Mouse (Mus musculus): ENCODE measurements around the gene Serp2. TPM values are rescaled to one million over a fixed set of nuclear protein-coding genes. Genes with fewer than 3 reads are reported as not detected.

The Serp2 gene
- polyA plus RNA-seq, 1 experiment from 2014 or later, result 25.2 TPM

DNA sequence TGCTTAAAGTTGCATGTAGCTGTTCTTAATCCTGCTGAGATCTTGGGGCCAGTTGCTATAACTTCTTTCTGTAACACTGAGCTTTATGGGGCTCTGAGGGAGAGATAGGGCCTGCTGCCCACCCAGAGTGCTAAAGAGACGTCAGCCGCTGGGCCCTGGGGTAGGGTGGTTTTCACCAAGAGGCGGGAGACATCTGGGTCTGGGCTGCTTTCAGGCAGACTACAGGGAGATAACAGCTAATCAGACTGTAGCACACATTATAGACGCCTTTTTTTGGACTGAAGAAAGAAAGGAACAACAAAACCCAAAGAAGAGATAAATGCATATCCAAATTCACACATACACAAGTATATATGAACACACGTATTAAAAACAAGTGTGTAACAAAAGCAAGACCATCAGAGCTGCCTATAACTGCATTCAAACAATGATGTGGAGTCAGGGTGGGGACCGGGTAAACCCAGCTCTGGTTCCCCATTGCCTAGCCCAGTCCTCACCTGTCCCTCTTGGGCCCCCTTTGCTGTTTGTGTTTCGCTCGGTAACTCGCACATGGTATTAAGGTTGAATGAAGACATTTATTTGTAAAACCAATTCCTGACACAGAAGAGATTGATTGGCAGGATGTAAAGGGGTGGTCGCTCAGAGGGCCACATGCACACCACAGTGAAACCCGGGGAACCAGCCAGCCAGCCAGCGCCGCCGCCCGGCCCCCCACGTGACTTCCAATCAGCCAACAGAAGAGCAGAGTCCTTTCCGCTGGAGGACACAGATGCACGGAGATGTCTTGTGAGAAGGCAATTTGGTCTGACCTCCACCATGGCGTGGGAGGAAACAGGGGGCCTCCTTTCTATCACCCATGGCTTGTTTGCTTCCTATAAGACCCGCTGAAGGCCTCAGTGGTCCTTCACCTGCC is 24.2 kb downstream of the Serp2 start:
- Histone ChIP-seq H3K36me3 (replicated peaks) (no peaks in the 10 kb centered on the region), H3K4me3 (peak overlapping the region; percentile 41), H3K9me3 (no peaks in the 10 kb centered on the region), H3K4me1 (peaks cover 51% of the 10 kb centered on the region), H3K27ac (peak overlapping the region; percentile 85), H3K27me3 (ENCODE audit: poor library complexity, severe bottlenecking) (no peaks in the 10 kb centered on the region)
- 48% methylated on average over 20 of the region's 20 CpGs for WGBS
- peak; percentile 76 for DNase-seq (ENCODE audit: extremely low spot score, low spot score)

DNA sequence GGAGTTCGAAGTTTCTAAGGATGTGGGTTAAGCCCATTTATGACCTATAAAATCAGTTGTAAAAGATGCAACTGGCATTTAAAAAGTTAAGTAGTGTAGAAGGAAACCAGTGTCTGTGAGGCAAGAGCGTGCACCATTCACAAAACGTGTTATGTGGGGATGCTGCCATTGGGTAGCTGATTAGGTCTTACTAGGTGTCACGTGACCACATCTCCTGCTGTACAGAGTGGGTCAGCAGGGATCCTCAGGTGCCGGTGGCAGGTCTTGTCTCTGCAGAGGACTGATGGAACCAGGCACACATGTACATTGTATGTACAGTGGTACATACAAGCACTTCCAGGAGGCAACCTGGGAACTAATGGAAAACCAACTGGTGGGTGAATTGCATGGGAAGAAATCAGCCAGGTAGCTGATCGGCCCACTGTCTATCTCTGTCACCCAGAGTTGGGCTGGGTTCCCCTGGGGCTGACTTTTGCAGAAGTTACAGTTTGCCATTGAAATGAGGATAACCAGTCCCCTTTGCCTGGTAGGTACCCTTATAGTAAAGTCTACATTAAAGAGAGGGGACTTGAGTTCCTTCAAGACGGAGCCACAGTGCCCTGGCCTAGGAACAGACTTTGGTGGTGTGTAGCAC is 25.5 kb downstream of the Serp2 start:
- 93% methylated on average over 7 of the region's 7 CpGs for WGBS
- Histone ChIP-seq H3K27ac (no peak overlapping the region), H3K9me3 (no peaks in the 10 kb centered on the region), H3K36me3 (replicated peaks) (no peaks in the 10 kb centered on the region), H3K4me3 (no peak overlapping the region), H3K4me1 (peaks cover 52% of the 10 kb centered on the region), H3K27me3 (ENCODE audit: poor library complexity, severe bottlenecking) (no peaks in the 10 kb centered on the region)
- DNase-seq (ENCODE audit: extremely low spot score, low spot score), result no peak

GRCm38 (mm10) chr14:76528641-76529040 is 28.0 kb downstream of the Serp2 start:
- no peak for DNase-seq (ENCODE audit: extremely low spot score, low spot score)
- no peaks in the 10 kb centered on the region for H3K27me3 ChIP-seq (ENCODE audit: poor library complexity, severe bottlenecking)
- WGBS, result 37% methylated on average over 5 of the region's 5 CpGs
- H3K36me3 ChIP-seq (replicated peaks), result no peaks in the 10 kb centered on the region
- no peak overlapping the region for H3K4me3 ChIP-seq
- peak overlapping the region; percentile 71 for H3K27ac ChIP-seq
- no peaks in the 10 kb centered on the region for H3K9me3 ChIP-seq
- H3K4me1 ChIP-seq, result peaks cover 44% of the 10 kb centered on the region

GRCm38 (mm10) chr14:76527758-76528313 is 28.9 kb downstream of the Serp2 start:
- H3K36me3 ChIP-seq (replicated peaks), result no peaks in the 10 kb centered on the region
- DNase-seq (ENCODE audit: extremely low spot score, low spot score), result no peak
- H3K27me3 ChIP-seq (ENCODE audit: poor library complexity, severe bottlenecking), result no peaks in the 10 kb centered on the region
- H3K9me3 ChIP-seq, result no peaks in the 10 kb centered on the region
- no peak overlapping the region for H3K4me3 ChIP-seq
- WGBS, result 68% methylated on average over 9 of the region's 9 CpGs
- peaks cover 36% of the 10 kb centered on the region for H3K4me1 ChIP-seq
- peak overlapping the region; percentile 71 for H3K27ac ChIP-seq

DNA sequence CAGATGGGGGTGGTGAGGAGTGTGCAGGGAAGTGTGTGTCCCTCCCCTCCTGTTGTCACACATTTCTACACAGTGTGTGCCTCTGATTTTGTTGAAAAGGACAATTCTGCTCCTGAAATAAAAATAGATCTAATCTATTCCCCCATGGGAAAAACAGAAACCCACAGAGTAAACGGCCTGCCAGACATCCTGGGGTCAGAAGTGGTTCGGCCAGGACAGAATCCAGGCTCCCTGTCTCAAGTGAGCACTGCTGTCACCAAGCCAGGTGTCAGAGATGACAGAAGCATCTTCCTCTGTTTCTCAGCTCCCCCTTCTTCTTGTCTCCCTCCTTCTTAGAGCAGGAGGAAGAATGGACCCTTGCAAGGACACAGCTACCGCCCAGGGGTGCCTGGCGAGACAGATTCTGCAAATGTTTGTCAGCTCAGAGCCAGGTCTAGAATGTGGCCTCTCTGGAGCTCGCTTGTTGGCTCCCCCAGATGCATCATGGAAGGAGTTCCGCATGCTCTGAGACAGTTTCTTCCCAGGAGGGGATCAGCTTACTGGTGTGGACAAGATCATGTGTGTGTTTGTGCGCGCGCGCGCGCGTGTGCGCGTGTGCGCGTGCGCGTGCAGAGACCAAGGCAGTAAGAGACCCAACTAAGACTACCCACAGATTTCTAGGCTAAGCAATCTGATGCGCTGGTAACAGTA is 29.5 kb downstream of the Serp2 start:
- Histone ChIP-seq H3K9me3 (no peaks in the 10 kb centered on the region), H3K4me1 (peaks cover 29% of the 10 kb centered on the region), H3K36me3 (replicated peaks) (no peaks in the 10 kb centered on the region), H3K27ac (peak overlapping the region; percentile 27; the same call in 1 of the 2 replicates), H3K4me3 (no peak overlapping the region), H3K27me3 (ENCODE audit: poor library complexity, severe bottlenecking) (no peaks in the 10 kb centered on the region)
- DNase-seq (ENCODE audit: extremely low spot score, low spot score), result no peak
- WGBS, result 92% methylated on average over 20 of the region's 20 CpGs

DNA sequence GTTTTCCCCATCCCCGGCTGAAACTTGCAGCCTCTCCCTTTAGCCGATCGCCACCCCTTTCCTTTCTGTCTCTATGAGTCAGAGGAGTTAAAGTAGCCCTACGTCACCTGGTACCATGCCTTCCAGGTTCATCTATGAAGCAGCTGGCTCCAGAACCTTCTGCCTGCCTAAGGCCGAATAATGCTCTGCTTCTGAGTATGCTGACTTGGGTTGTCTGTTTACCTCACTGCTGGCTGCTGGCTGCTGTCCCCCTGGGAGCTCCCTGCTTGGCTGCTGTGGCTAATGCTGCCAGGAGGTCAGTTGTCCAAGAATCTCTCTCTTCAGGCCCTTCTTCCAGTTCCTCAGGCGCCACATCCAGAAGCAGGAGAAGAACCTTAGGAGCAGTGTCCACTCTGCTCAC is 30.2 kb downstream of the Serp2 start:
- WGBS, result 91% methylated on average over 6 of the region's 6 CpGs
- Histone ChIP-seq H3K4me1 (peaks cover 28% of the 10 kb centered on the region), H3K27me3 (ENCODE audit: poor library complexity, severe bottlenecking) (no peaks in the 10 kb centered on the region), H3K4me3 (no peak overlapping the region), H3K36me3 (replicated peaks) (no peaks in the 10 kb centered on the region), H3K27ac (peak overlapping the region; percentile 9; the same call in 1 of the 2 replicates), H3K9me3 (no peaks in the 10 kb centered on the region)
- no peak for DNase-seq (ENCODE audit: extremely low spot score, low spot score)

DNA sequence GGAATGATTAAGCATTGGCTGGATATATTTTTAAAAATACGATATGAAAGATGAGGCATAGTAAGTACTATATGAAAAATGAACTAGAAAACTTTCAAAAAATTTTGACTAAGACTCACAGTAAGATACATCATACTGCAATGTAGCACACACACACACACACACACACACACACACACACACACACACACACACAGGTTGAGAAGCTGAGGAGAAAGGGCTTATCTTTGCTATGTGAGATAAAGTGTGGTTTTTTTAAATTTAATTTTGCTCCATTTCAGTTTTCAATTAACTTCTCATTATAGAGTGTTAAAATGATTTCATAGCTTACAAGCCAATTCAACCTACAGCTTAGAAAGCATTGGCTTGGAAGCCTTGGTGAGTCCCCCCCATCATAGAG is 33.3 kb downstream of the Serp2 start:
- Histone ChIP-seq H3K4me1 (peaks cover 32% of the 10 kb centered on the region), H3K9me3 (no peaks in the 10 kb centered on the region), H3K36me3 (replicated peaks) (no peaks in the 10 kb centered on the region), H3K27ac (no peak overlapping the region), H3K27me3 (ENCODE audit: poor library complexity, severe bottlenecking) (no peaks in the 10 kb centered on the region), H3K4me3 (no peak overlapping the region)
- DNase-seq (ENCODE audit: extremely low spot score, low spot score), result no peak
- 92% methylated on average over 1 of the region's 1 CpGs for WGBS

GRCm38 (mm10) chr14:76521308-76521707 is 35.4 kb downstream of the Serp2 start:
- Histone ChIP-seq H3K27me3 (ENCODE audit: poor library complexity, severe bottlenecking) (no peaks in the 10 kb centered on the region), H3K9me3 (no peaks in the 10 kb centered on the region), H3K27ac (no peak overlapping the region), H3K36me3 (replicated peaks) (no peaks in the 10 kb centered on the region), H3K4me1 (peaks cover 16% of the 10 kb centered on the region), H3K4me3 (no peak overlapping the region)
- no peak for DNase-seq (ENCODE audit: extremely low spot score, low spot score)
- WGBS, result 94% methylated on average over 3 of the region's 3 CpGs

- H3K27ac ChIP-seq, result no peak overlapping the region
- 64% methylated on average over 4 of the region's 4 CpGs for WGBS
- no peak for DNase-seq (ENCODE audit: extremely low spot score, low spot score)
Observed at GRCm38 (mm10) chr14:76520606-76521005, 36.1 kb downstream of the Serp2 start.

DNA sequence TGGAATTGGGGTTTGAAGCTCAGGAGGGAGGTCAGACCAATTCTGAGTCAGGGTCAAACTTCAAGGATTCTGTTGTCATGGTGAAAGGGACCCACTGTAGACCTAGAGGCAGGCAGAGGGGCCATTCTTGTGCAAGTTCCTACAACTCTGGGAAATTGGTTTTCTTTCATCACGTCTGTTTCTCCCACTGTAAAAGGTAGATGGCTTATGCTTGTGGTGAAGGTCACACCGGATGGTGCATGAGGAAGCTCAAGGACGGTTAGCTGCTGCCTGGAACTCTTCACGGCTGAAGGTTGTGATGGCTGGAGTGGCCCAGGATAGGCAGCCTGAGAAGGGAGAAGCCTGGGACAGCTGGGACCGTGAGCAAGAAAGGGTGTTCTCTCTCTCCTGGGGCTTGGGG is 38.5 kb downstream of the Serp2 start:
- DNase-seq (ENCODE audit: extremely low spot score, low spot score), result no peak
- H3K27me3 ChIP-seq (ENCODE audit: poor library complexity, severe bottlenecking), result no peaks in the 10 kb centered on the region
- H3K4me3 ChIP-seq, result no peak overlapping the region
- no peaks in the 10 kb centered on the region for H3K9me3 ChIP-seq
- WGBS, result 86% methylated on average over 5 of the region's 5 CpGs
- no peak overlapping the region for H3K27ac ChIP-seq
- H3K36me3 ChIP-seq (replicated peaks), result no peaks in the 10 kb centered on the region
- peaks cover 47% of the 10 kb centered on the region for H3K4me1 ChIP-seq

More at GRCm38 (mm10) chr14:76520606-76521005, 36.1 kb downstream of the Serp2 start:
- Histone ChIP-seq H3K4me3 (no peak overlapping the region), H3K4me1 (peaks cover 23% of the 10 kb centered on the region), H3K9me3 (no peaks in the 10 kb centered on the region), H3K27me3 (ENCODE audit: poor library complexity, severe bottlenecking) (no peaks in the 10 kb centered on the region), H3K36me3 (replicated peaks) (no peaks in the 10 kb centered on the region)

- Histone ChIP-seq H3K36me3 (replicated peaks) (0 out of 2 replicates have a peak, but pooled peaks cover under 1% of the 10 kb centered on the region), H3K4me3 (no peak overlapping the region), H3K4me1 (peaks cover 48% of the 10 kb centered on the region), H3K27me3 (ENCODE audit: poor library complexity, severe bottlenecking) (no peaks in the 10 kb centered on the region), H3K27ac (peak overlapping the region; percentile 48; the same call in 1 of the 2 replicates), H3K9me3 (no peaks in the 10 kb centered on the region)
- DNase-seq (ENCODE audit: extremely low spot score, low spot score), result no peak
- 71% methylated on average over 7 of the region's 7 CpGs for WGBS
Observed at GRCm38 (mm10) chr14:76515620-76516019, 41.1 kb downstream of the Serp2 start.

- H3K27ac ChIP-seq, result no peak overlapping the region
- H3K9me3 ChIP-seq, result no peaks in the 10 kb centered on the region
- DNase-seq (ENCODE audit: extremely low spot score, low spot score), result no peak
- 39% methylated on average over 6 of the region's 6 CpGs for WGBS
- no peaks in the 10 kb centered on the region for H3K27me3 ChIP-seq (ENCODE audit: poor library complexity, severe bottlenecking)
- peaks cover 41% of the 10 kb centered on the region for H3K4me1 ChIP-seq
- H3K4me3 ChIP-seq, result peak overlapping the region; percentile 29; the same call in 1 of the 2 replicates
- H3K36me3 ChIP-seq (replicated peaks), result peaks cover 15% of the 10 kb centered on the region
Observed at GRCm38 (mm10) chr14:76514050-76514585, 42.6 kb downstream of the Serp2 start.

All from forebrain, embryonic 10.5 days (tissue).